Mouse (Mus musculus) kidney, adult 2 months (tissue): ENCODE results near the gene Abcb10.

Experiments used
- CTCF ChIP-seq: fragments of 200-500 bp; conservative IDR thresholded peaks from 2 replicates; pipeline ENCODE4 v1.5.1; 2011; ENCODE audit warnings: low read depth, mild to moderate bottlenecking, control low read depth, low read length, moderate library complexity, mixed read lengths; ENCODE audit not compliant: insufficient read depth, insufficient read length
- POLR2A ChIP-seq: fragments of 200-500 bp; IDR thresholded peaks from one replicate; pipeline ENCODE4 v1.6.1; 2011; ENCODE audit warnings: low read depth, low read length, control low read depth

DNA sequence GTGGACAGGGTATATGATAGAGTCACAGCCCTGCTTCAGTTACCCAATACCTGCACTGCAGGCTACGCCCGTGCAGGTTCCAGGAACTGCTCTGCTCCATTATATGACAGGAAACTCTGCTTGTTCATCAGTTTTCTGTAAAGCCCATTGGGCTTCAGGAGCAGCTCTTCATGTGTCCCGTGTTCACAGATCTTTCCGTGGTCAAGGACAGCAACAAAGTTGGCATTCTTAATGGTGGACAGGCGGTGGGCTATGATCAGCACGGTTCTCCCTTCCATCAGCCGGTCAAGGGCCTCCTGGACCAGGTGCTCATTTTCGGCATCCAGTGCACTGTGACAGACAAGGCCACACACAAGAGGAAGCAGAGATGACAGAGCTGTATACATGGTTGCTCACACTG lies 28.7 kb downstream of the Abcb10 start:
- TF ChIP-seq POLR2A, result no peak
- no peak for TF ChIP-seq CTCF
